Mouse (Mus musculus) lung, postnatal 25 days (tissue): ENCODE data around the gene Git1.
"Not testable (repeated sequence)": the region's sequence is repeated elsewhere in the genome, so short reads cannot be mapped to it uniquely, and the experiment has no call there.

Experiments used
- DNase-seq: peaks from one replicate; pipeline ENCODE4 v3.0.0; 2022; ENCODE audit warnings: low spot score

Git1 gene

GRCm38 (mm10) chr11:77520601-77521529 lies 27.5 kb downstream of the Git1 start:
- DNase-seq = peak; percentile 55

DNA sequence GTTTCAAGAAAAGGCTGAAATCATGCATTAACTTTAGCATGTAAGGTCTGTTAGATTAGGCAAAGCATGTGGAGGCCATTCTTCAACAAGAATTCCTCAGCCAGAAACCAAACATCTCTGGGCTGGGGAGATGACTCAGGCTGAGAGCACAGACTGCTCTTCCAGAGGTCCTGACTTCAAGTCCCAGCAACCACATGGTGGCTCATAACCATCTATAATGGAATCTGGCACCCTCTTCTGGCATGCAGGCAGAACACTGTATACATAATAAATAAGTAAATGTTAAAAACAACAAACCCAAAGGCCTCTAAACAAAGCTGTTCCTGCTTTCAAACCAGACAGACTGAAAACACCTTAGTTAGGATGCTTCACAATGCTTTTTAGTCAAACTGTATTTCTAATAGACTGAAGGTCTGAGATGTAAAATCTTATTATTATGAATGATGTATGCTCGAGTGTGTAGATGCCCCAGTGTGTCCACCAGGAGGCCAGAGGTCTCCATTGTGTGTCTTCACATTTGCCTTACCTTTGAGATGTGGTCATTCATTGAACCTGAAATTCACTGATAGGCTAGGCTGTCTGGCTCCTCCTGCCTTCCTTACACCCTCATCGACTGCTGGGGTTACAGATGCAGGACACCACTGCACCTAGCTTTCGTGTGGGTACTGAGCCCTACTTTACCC lies 32.6 kb downstream of the Git1 start:
- DNase-seq = no peak

DNA sequence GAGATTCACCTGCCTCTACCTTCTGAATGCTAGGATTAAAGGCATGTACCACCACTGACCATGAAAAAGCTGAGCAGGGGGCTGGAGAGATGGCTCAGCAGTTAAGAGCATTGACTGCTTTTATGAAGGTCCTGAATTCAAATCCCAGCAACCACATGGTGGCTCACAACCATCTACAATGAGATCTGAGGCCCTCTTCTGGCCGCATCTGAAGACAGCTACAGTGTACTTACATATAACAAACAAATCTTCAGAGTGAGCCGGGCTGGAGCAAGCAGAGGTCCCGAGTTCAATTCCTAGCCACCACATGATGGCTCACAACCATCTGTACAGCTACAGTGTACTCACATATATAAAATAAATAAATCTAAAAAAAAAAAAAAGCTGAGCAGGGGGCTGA lies 35.1 kb downstream of the Git1 start:
- not testable (repeated sequence) for DNase-seq

- no peak for DNase-seq
Observed at GRCm38 (mm10) chr11:77529644-77530043, 36.3 kb downstream of the Git1 start.

DNA sequence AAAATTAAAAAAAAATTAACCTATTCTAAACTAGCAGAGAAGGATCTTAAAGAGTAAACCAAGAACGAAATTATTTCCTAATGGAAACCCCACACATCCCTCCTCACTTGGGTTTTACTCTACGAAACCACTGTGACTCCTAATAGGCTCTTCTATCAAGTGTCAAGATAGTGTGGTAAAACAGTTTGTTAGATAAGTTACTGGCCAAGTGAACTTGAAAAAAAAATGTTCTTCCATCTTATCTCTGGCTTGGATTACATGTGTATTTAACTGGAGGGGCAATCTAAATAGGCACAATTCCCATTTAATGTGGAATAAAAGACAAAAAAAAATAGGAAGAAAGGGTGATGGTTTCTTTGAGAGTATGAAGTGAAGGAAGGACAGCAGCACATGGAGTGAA lies 37.5 kb downstream of the Git1 start:
- no peak for DNase-seq

GRCm38 (mm10) chr11:77532202-77532846 lies 39.0 kb downstream of the Git1 start:
- DNase-seq = no peak

DNA sequence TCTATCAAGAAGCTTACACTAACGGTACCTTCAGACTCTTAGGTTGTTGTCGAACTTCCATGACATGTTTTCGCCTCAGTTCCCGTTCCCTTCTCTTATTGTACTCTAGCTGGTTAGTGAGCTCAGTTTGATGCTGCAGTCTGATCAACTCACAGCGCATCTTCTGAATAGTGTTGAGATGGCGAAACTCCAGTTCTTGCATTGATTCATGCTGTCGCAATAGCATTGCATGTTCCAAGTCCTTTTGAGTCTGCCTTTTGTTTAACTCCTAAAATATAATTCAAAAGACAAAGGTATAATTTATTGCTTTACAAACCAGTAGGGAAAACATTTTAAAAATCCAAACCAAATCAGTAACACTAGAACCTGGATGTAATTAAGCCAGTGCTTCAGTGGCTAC lies 51.9 kb downstream of the Git1 start:
- no peak for DNase-seq
